Mouse (Mus musculus) neural tube, embryonic 13.5 days (tissue): ENCODE data around the gene Mlf1. TPM values are rescaled to one million over a fixed set of nuclear protein-coding genes. Genes with fewer than 3 reads are reported as not detected.
A peak's percentile ranks its signal among the peaks of the same experiment; 100 is the strongest.

Experiments used
- ATAC-seq: fragments of 200-750 bp; cut with Nextera tagmentation; 2 replicates; pipeline ENCODE4 v1.8.0; 2017; ENCODE audit warnings: low read depth, mild to moderate bottlenecking, moderate TSS enrichment, moderate library complexity
- H3K27ac ChIP-seq: fragments of 300-500 bp; sonication (generic); replicated peaks from 2 replicates; pipeline ENCODE4 v1.5.1; 2015; ENCODE audit warnings: moderate library complexity, mild to moderate bottlenecking, inconsistent platforms
- H3K27me3 ChIP-seq: fragments of 300-500 bp; sonication (generic); 2 replicates; pipeline ENCODE4 v1.6.1; 2015; ENCODE audit warnings: mild to moderate bottlenecking, inconsistent platforms
- H3K36me3 ChIP-seq: fragments of 300-500 bp; sonication (generic); 2 replicates; pipeline ENCODE4 v1.6.1; 2015; ENCODE audit warnings: mild to moderate bottlenecking, inconsistent platforms
- H3K4me1 ChIP-seq: fragments of 300-500 bp; sonication (generic); replicated peaks from 2 replicates; pipeline ENCODE4 v1.6.1; 2015; ENCODE audit warnings: inconsistent platforms
- H3K4me2 ChIP-seq: fragments of 300-500 bp; sonication (generic); 2 replicates; pipeline ENCODE4 v1.6.1; 2015; ENCODE audit warnings: inconsistent platforms, mild to moderate bottlenecking, moderate library complexity
- H3K4me3 ChIP-seq: fragments of 300-500 bp; sonication (generic); 2 replicates; pipeline ENCODE4 v1.5.1; 2015; ENCODE audit warnings: mild to moderate bottlenecking, inconsistent platforms
- H3K9ac ChIP-seq: fragments of 300-500 bp; sonication (generic); 2 replicates; pipeline ENCODE4 v1.6.1; 2015; ENCODE audit warnings: moderate library complexity, mild to moderate bottlenecking, inconsistent platforms
- H3K9me3 ChIP-seq: fragments of 300-500 bp; sonication (generic); 2 replicates; pipeline ENCODE4 v1.6.1; 2016; ENCODE audit warnings: inconsistent platforms
- WGBS: fragments of 180-500 bp; shearing (Covaris S2); methylation state at CpG from one replicate; pipeline ENCODE4 v1.1.7; 2015; 5-methylcytosine and 5-hydroxymethylcytosine counted together
- polyA plus RNA-seq: library from polyadenylated mRNA; unstranded; fragments of >200 nt; fragmentation: Nextera tagmentation; extraction: Ambion mirVana; gene quantifications from 2 replicates; pipeline ENCODE4 v1.2.1, GENCODE M21; 2015

The Mlf1 gene
- 16.1 and 17.7 TPM in 2 replicates for polyA plus RNA-seq

DNA sequence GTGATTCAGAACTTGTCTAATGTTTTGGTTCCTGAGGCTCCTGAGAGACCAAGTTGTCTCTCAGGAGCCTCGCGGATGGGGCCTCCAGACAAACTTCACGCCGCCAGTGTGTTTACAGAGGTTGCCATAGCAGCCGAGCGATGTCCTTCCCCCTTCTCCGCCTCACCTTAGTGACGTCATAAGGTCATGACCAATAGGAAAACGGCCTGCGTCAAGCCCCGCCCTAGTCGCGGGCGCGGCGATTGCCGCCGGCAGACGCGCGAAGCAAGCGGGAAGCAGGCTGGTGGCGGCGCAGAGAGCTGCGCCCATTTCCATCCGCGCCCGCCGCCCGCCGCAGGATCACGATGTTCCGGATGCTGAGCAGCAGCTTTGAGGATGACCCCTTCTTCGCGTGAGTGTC, at the start of gene Mlf1:
Gene Mlf1, plus strand, starts transcription at position 226 of the 400 bp plus-strand sequence.
- peak within 1 kb of the TSS; percentile 89 for H3K4me2 ChIP-seq

DNA sequence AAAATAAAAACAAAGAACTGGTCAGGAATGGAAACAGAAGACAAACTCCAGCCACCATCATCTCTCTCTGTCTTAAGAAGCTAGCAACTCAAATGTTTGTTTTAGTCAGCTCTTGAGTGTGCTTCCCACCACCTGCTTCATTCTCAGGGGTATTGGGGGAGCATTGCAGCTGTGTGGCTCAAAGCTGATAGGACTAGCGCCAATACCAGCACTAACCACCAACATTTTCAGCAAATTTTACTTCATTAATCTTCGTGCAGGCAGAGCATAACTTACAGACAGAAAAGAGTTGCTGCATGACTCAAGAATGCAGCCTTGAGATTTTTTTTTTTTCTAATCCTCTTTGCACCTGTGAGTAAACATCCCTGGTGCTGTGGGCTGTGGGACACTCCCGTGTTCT, 34.3 kb upstream of the Mlf1 start:
- ATAC-seq: no peak
- H3K4me1 ChIP-seq: peaks cover 11% of the 10 kb centered on the region; the same call in 1 of the 2 replicates
- WGBS: 74% methylated on average over 3 of the region's 3 CpGs

More for the DNA sequence above, at the start of gene Mlf1:
- H3K9me3 ChIP-seq: no peaks in the 10 kb centered on the region
- no peaks in the 10 kb centered on the region; the same call in 1 of the 2 replicates for H3K4me1 ChIP-seq
- H3K4me3 ChIP-seq: peak within 1 kb of the TSS; percentile 55
- peak; percentile 99 for ATAC-seq
- H3K36me3 ChIP-seq: no peaks in the 10 kb centered on the region
- H3K9ac ChIP-seq: peak within 1 kb of the TSS; percentile 75
- H3K27ac ChIP-seq: no peak within 1 kb of the TSS
- peaks cover 32% of the 10 kb centered on the region for H3K27me3 ChIP-seq
- WGBS: under 1% methylated on average over 35 of the region's 35 CpGs

DNA sequence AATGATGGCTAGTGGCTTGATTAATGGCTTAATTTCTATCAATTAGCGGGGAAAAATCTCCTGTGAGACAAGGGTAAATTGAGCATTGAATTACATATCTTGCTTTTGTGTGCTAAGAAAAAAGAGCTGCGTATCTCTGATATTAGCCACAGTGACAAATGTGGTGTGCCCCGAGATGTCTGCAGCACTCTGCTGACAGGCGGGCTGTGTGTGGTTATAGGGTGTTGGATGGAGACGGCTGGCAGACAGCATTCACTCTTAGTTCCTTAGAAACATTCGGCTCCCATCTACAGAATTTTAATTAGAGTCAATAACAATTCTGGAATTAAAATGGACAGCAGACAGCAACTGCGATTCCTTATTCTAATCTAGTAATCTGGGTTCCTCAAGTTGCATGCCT, 33.0 kb upstream of the Mlf1 start:
- ATAC-seq: no peak
- 40% methylated on average over 7 of the region's 7 CpGs for WGBS

More for the DNA sequence above, 34.3 kb upstream of the Mlf1 start:
- Histone ChIP-seq H3K27me3 (no peaks in the 10 kb centered on the region), H3K36me3 (no peaks in the 10 kb centered on the region), H3K27ac (no peak overlapping the region), H3K9ac (no peak overlapping the region), H3K4me2 (no peak overlapping the region), H3K9me3 (no peaks in the 10 kb centered on the region), H3K4me3 (no peak overlapping the region)

DNA sequence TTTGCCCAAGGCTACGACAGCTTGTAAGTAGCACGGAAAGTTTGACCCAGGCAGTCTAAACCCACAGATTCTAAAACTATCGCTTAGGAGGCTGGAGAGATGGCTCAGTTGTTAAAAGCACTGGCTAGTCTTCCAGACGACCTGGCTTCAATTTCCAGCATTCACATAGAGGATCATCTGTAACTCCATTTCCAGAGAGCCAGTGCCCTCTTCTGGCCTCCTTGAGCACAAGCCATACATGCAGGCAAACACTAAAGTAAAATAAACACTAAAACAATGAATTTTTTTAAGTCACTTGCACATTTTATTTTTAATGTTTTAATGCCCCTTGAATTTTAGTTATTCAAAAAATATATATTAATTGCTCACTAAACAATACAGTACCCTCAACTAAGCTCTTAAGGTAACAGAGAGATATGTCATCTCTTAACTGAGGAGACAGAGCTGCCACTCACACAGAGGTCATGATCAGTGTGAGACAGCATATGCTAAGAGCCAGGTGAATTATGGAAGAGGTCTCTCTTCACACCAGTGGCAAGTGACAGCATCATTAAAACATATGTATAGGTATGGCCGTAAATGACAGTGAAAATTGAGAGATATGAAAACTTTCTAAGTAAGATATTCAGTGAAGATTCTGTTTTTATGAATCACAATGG, 30.8 kb upstream of the Mlf1 start:
- Histone ChIP-seq H3K4me3 (no peak overlapping the region), H3K27ac (no peak overlapping the region), H3K36me3 (no peaks in the 10 kb centered on the region), H3K9me3 (no peaks in the 10 kb centered on the region), H3K4me2 (no peak overlapping the region), H3K4me1 (peaks cover 11% of the 10 kb centered on the region; the same call in 1 of the 2 replicates), H3K9ac (no peak overlapping the region), H3K27me3 (no peaks in the 10 kb centered on the region)
- 60% methylated on average over 5 of the region's 5 CpGs for WGBS
- ATAC-seq: no peak

More for the DNA sequence above, 33.0 kb upstream of the Mlf1 start:
- Histone ChIP-seq H3K4me3 (no peak overlapping the region), H3K36me3 (no peaks in the 10 kb centered on the region), H3K4me2 (no peak overlapping the region), H3K9ac (no peak overlapping the region), H3K27me3 (no peaks in the 10 kb centered on the region), H3K9me3 (no peaks in the 10 kb centered on the region), H3K4me1 (peaks cover 11% of the 10 kb centered on the region; the same call in 1 of the 2 replicates), H3K27ac (no peak overlapping the region)

DNA sequence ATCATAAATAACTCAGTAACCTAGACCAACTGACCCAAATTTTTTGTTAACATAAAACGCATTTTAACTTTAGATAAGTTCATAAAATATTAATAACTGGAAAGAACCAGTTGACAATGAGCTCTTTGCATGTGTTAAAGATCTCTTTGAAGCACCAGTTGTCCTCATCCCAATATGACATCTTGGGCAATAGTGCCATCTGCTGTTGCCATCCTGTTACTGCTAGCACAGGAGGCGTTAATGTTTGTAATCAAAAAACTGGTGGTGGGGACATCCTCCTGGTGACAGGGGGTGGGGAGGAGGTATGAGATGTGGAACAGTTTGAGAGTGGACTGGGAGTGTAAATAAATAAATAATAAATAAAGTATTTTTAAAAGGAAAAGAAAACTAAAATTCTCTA, 29.3 kb upstream of the Mlf1 start:
- Histone ChIP-seq H3K27ac (no peak overlapping the region), H3K36me3 (no peaks in the 10 kb centered on the region), H3K9ac (no peak overlapping the region), H3K9me3 (no peaks in the 10 kb centered on the region), H3K4me3 (no peak overlapping the region), H3K4me1 (peaks cover 10% of the 10 kb centered on the region; the same call in 1 of the 2 replicates), H3K27me3 (no peaks in the 10 kb centered on the region), H3K4me2 (no peak overlapping the region)
- WGBS: 8% methylated on average over 2 of the region's 2 CpGs
- ATAC-seq: no peak

DNA sequence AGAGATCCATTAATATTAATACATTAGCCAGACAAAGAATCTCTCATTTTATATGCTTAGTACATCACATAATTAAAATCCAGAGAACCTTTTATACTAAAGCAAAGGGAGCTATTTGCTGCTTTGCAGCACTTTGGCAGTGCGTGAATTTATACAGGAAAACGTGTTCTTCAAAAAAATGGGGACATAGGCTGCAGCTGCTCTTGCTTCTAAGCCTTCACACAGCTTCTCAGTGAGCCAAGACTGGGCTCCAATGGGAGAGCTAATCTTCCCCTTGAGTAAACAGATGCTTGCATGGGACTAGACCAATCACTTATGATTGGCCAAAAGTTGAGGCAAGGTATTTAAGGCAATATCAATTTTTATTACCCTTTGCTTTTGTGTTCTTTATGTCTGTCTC, 27.2 kb upstream of the Mlf1 start:
- no peaks in the 10 kb centered on the region; the same call in 1 of the 2 replicates for H3K4me1 ChIP-seq
- no peaks in the 10 kb centered on the region for H3K27me3 ChIP-seq
- H3K36me3 ChIP-seq: no peaks in the 10 kb centered on the region
- 56% methylated on average over 2 of the region's 2 CpGs for WGBS
- no peak for ATAC-seq
- H3K9me3 ChIP-seq: no peaks in the 10 kb centered on the region
- no peak overlapping the region for H3K9ac ChIP-seq
- H3K4me2 ChIP-seq: no peak overlapping the region
- H3K4me3 ChIP-seq: no peak overlapping the region
- H3K27ac ChIP-seq: no peak overlapping the region

DNA sequence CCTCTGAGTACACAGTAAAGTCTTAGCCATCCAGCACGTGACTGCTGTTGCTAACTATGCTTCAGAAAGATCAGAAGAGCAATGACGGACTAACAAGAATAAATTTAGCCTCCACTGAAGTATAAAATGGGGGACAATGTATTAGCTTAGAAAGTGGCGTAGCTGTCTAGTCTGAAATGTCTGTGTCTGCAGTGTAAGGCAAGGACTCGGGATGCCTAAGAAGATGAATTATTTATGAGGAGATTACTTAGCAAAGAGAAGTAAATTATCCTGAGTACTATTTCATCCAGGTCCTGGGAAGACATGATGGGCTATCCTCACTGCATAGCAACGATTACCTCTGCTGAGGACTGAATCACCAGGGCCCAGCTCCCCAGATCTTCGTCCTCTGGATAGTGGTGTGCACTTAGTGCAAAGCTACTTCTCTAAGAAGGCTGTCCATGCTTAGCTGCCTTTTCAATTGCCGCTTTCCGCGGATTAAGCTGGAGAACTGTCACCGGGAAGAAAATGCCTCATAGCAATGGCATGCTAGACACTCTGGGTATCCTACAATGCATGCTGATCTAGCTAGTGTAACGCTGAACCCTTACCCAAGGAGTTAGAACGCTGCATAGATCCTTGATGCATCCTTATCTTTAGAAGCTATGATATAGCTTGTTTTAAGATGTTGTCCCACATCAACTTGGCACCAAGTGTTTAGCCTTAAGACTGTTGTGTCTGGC, 22.3 kb upstream of the Mlf1 start:
- Histone ChIP-seq H3K4me2 (no peak overlapping the region), H3K4me1 (no peaks in the 10 kb centered on the region; the same call in 1 of the 2 replicates), H3K9ac (no peak overlapping the region), H3K27ac (peak overlapping the region; percentile 52; the same call in 1 of the 2 replicates), H3K4me3 (no peak overlapping the region), H3K36me3 (no peaks in the 10 kb centered on the region), H3K27me3 (peaks cover 5% of the 10 kb centered on the region; the same call in 1 of the 2 replicates), H3K9me3 (no peaks in the 10 kb centered on the region)
- 60% methylated on average over 12 of the region's 12 CpGs for WGBS
- peak; percentile 58; the same call in 1 of the 2 replicates for ATAC-seq

DNA sequence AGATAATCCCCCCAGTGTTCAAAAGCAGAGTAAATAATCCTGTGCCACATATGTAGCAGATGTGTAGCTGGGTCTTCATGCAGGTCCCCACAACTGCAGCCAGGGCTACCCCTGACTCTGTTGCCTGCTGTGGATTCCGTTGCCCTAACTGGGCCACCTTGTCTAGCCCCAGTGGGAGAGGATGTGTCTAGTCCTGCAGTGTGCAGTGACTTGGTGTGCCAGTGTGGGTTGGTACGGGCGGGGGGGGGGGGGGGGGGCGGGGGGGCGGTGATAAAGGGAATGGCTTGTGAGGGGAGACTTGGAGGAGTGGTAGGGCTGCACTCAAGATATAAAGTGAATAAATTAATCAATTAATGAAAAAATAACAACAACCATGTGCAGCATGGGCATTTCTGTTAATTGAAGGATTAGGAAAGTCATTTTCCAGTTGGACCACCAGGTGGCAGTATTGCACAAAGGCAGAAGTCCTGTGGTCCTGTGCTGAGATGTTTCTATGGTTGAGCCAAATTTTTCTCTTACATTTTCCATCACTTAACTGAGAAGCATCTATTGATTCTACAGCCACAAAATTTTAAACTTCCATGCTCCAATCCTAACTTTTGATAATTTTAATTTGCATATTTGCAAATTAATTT, 21.7 kb upstream of the Mlf1 start:
- peak overlapping the region; percentile 52; the same call in 1 of the 2 replicates for H3K27ac ChIP-seq
- ATAC-seq: peak; percentile 72
- peaks cover 8% of the 10 kb centered on the region for H3K27me3 ChIP-seq
- no peak overlapping the region for H3K9ac ChIP-seq
- 39% methylated on average over 5 of the region's 5 CpGs for WGBS
- no peaks in the 10 kb centered on the region; the same call in 1 of the 2 replicates for H3K4me1 ChIP-seq
- no peaks in the 10 kb centered on the region for H3K9me3 ChIP-seq
- H3K4me2 ChIP-seq: no peak overlapping the region
- no peaks in the 10 kb centered on the region for H3K36me3 ChIP-seq
- H3K4me3 ChIP-seq: no peak overlapping the region

DNA sequence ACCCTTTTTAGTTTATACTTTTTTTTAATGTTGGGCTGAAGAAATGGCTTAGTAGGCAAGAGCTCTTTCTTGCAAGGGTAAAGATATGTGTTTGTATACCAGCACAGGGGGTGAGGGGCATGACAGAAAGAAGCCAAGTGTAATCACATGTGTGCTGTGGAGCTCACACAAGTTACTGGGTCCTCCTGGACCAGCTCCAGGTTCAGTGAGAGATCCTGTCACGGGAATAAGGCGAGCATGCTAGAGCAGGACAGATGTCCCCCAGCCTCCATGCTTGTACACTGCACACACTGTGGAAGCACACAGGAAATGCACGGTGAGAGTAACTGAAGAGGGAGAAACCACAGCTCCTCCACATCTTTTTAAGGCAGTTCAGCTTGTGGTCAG, 21.1 kb upstream of the Mlf1 start:
- ATAC-seq: peak; percentile 20; the same call in 1 of the 2 replicates

DNA sequence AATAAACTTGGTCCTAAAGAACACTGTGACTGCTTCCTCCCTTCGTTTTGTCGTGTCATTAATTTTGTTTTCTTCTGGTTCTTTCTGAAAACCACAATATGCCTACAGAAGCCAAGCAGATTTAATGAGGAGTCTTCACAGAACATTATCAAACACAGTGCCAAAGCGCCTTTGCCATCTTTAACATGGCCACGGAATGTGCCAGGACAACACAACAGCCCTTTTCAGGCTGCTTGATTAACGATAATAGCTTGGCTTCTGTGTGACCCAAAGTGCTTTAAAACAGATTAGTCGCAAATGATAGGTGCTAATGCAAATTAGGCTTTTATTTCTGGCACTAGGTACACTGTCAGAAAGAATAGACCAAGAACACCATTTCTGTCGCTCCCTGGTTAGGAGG, 15.5 kb upstream of the Mlf1 start:
- Histone ChIP-seq H3K4me3 (no peak overlapping the region), H3K27ac (no peak overlapping the region), H3K27me3 (peaks cover 19% of the 10 kb centered on the region), H3K36me3 (no peaks in the 10 kb centered on the region), H3K4me2 (no peak overlapping the region), H3K4me1 (no peaks in the 10 kb centered on the region; the same call in 1 of the 2 replicates), H3K9me3 (no peaks in the 10 kb centered on the region), H3K9ac (no peak overlapping the region)
- no peak for ATAC-seq
- whole genome bisulfite sequencing: 27% methylated on average over 7 of the region's 7 CpGs

More for the DNA sequence above, 21.1 kb upstream of the Mlf1 start:
- no peak overlapping the region for H3K9ac ChIP-seq
- no peak overlapping the region for H3K4me2 ChIP-seq
- H3K4me3 ChIP-seq: no peak overlapping the region
- H3K4me1 ChIP-seq: no peaks in the 10 kb centered on the region; the same call in 1 of the 2 replicates
- WGBS: 89% methylated on average over 3 of the region's 3 CpGs
- no peaks in the 10 kb centered on the region for H3K9me3 ChIP-seq
- H3K27ac ChIP-seq: no peak overlapping the region
- peaks cover 13% of the 10 kb centered on the region for H3K27me3 ChIP-seq
- no peaks in the 10 kb centered on the region for H3K36me3 ChIP-seq

DNA sequence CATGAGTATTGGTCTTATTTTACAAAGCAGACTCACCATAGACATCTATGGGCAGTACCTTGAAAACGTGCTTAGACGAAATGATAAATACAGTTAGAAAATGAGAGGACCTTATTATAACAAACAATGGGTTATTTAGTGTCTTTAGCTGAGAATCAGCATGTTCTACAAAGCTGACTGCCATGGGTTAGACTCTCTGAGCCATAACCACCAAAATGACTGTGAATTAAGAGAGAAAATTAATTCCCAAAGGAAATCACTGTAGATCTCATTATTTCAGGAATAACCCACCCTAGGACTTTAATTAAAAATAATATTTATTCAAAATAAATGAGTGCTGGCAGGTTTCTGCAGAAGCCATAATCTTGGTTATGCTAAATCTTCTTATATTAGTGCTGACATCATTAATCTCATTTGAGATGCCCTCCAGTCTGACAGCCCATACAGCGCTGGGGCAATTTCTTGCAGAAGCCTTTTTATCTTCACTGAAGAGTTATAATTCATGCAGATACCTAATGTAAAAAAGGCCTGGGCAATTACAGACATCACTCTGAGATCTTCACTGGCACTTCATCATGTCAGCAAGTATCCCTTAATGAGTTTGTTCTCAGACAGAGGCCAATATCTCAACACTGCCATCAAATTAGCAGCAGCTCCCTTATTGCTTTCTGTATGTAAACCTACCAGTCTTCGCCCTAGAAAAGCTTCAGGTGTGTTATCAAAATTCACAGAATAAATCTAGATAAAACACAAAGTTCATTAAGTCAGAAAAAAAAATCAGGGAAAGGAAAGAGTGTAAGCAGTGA, 7.6 kb upstream of the Mlf1 start:
- H3K36me3 ChIP-seq: no peaks in the 10 kb centered on the region

More for the DNA sequence above, 7.6 kb upstream of the Mlf1 start:
- no peak overlapping the region for H3K4me2 ChIP-seq
- peaks cover 7% of the 10 kb centered on the region; the same call in 1 of the 2 replicates for H3K4me1 ChIP-seq
- H3K9me3 ChIP-seq: no peaks in the 10 kb centered on the region
- H3K9ac ChIP-seq: no peak overlapping the region
- 52% methylated on average over 4 of the region's 4 CpGs for WGBS
- H3K27ac ChIP-seq: no peak overlapping the region
- peak; percentile 84 for ATAC-seq
- H3K4me3 ChIP-seq: no peak overlapping the region
- peaks cover 7% of the 10 kb centered on the region; the same call in 1 of the 2 replicates for H3K27me3 ChIP-seq
